Mouse (Mus musculus): ENCODE measurements around the gene Kcnmb3. TPM values are rescaled to one million over a fixed set of nuclear protein-coding genes. Genes with fewer than 3 reads are reported as not detected.

Kcnmb3 gene
- polyA plus RNA-seq, 1 experiment from 2014 or later: not detected

GRCm38 (mm10) chr3:32509496-32510374 lies 17.7 kb upstream of the Kcnmb3 start, which contains the start of gene Zfp639:
TSS of gene Zfp639 (plus strand) at chr3:32510259.
- H3K4me3 ChIP-seq: peak within 1 kb of the TSS; percentile 94
- peaks cover 48% of the 10 kb centered on the region for H3K4me1 ChIP-seq
- no peak for DNase-seq (ENCODE audit: low spot score)
- WGBS: 7% methylated on average over 24 of the region's 24 CpGs
- peaks cover 11% of the 10 kb centered on the region for H3K36me3 ChIP-seq
- H3K27me3 ChIP-seq (ENCODE audit: low read depth, poor library complexity, severe bottlenecking): no peaks in the 10 kb centered on the region
- H3K9me3 ChIP-seq (replicated peaks): no peaks in the 10 kb centered on the region
- peak within 1 kb of the TSS; percentile 97 for H3K27ac ChIP-seq (replicated peaks)

- Histone ChIP-seq H3K4me1 (peaks cover 48% of the 10 kb centered on the region), H3K4me3 (peak overlapping the region; percentile 42), H3K36me3 (0 out of 2 replicates have a peak, but pooled peaks cover 6% of the 10 kb centered on the region), H3K9me3 (replicated peaks) (no peaks in the 10 kb centered on the region), H3K27ac (replicated peaks) (0 out of 2 replicates have a peak overlapping the region, but pooled peaks have one; percentile 17), H3K27me3 (ENCODE audit: low read depth, poor library complexity, severe bottlenecking) (no peaks in the 10 kb centered on the region)
- 2% methylated on average over 17 of the region's 17 CpGs for WGBS
- DNase-seq (ENCODE audit: low spot score): peak; percentile 78
These were observed 16.8 kb upstream of the Kcnmb3 start for GRCm38 (mm10) chr3:32508666-32509324.

- WGBS: 65% methylated on average over 11 of the region's 11 CpGs
These were observed 14.6 kb upstream of the Kcnmb3 start for GRCm38 (mm10) chr3:32506366-32507225.

GRCm38 (mm10) chr3:32505841-32506240 lies 13.8 kb upstream of the Kcnmb3 start:
- DNase-seq (ENCODE audit: low spot score): no peak
- no peak overlapping the region for H3K4me3 ChIP-seq
- H3K27me3 ChIP-seq (ENCODE audit: low read depth, poor library complexity, severe bottlenecking): no peaks in the 10 kb centered on the region
- H3K4me1 ChIP-seq: peaks cover 29% of the 10 kb centered on the region
- WGBS: 70% methylated on average over 3 of the region's 3 CpGs
- no peak overlapping the region for H3K27ac ChIP-seq (replicated peaks)
- no peaks in the 10 kb centered on the region for H3K9me3 ChIP-seq (replicated peaks)
- no peaks in the 10 kb centered on the region for H3K36me3 ChIP-seq

More at GRCm38 (mm10) chr3:32506366-32507225, 14.6 kb upstream of the Kcnmb3 start:
- Histone ChIP-seq H3K4me1 (peaks cover 35% of the 10 kb centered on the region), H3K4me3 (no peak overlapping the region), H3K27ac (replicated peaks) (0 out of 2 replicates have a peak overlapping the region, but pooled peaks have one; percentile 17), H3K27me3 (ENCODE audit: low read depth, poor library complexity, severe bottlenecking) (no peaks in the 10 kb centered on the region), H3K36me3 (no peaks in the 10 kb centered on the region), H3K9me3 (replicated peaks) (no peaks in the 10 kb centered on the region)
- DNase-seq (ENCODE audit: low spot score): no peak

- no peaks in the 10 kb centered on the region for H3K9me3 ChIP-seq (replicated peaks)
- no peak overlapping the region for H3K27ac ChIP-seq (replicated peaks)
- peaks cover 16% of the 10 kb centered on the region for H3K4me1 ChIP-seq
- H3K4me3 ChIP-seq: no peak overlapping the region
- no peaks in the 10 kb centered on the region for H3K27me3 ChIP-seq (ENCODE audit: low read depth, poor library complexity, severe bottlenecking)
- H3K36me3 ChIP-seq: no peaks in the 10 kb centered on the region
- DNase-seq (ENCODE audit: low spot score): no peak
- 84% methylated on average over 2 of the region's 2 CpGs for WGBS
These were observed 8.3 kb upstream of the Kcnmb3 start for GRCm38 (mm10) chr3:32500346-32500745.

- no peaks in the 10 kb centered on the region for H3K36me3 ChIP-seq
- no peak for DNase-seq (ENCODE audit: low spot score)
- peak overlapping the region; percentile 76 for H3K27ac ChIP-seq (replicated peaks)
- H3K4me1 ChIP-seq: peaks cover 25% of the 10 kb centered on the region
- no peaks in the 10 kb centered on the region for H3K27me3 ChIP-seq (ENCODE audit: low read depth, poor library complexity, severe bottlenecking)
- H3K4me3 ChIP-seq: no peak overlapping the region
- no peaks in the 10 kb centered on the region for H3K9me3 ChIP-seq (replicated peaks)
- WGBS: 82% methylated on average over 1 of the region's 1 CpGs
These were observed 4.7 kb upstream of the Kcnmb3 start for GRCm38 (mm10) chr3:32496711-32497070.

- DNase-seq (ENCODE audit: low spot score): peak; percentile 38
- Histone ChIP-seq H3K9me3 (replicated peaks) (no peaks in the 10 kb centered on the region), H3K27ac (replicated peaks) (peak overlapping the region; percentile 76), H3K36me3 (no peaks in the 10 kb centered on the region), H3K27me3 (ENCODE audit: low read depth, poor library complexity, severe bottlenecking) (no peaks in the 10 kb centered on the region), H3K4me1 (peaks cover 25% of the 10 kb centered on the region), H3K4me3 (no peak overlapping the region)
- WGBS: 44% methylated on average over 8 of the region's 8 CpGs
These were observed 4.1 kb upstream of the Kcnmb3 start for GRCm38 (mm10) chr3:32495856-32496710.

- H3K4me1 ChIP-seq: peaks cover 25% of the 10 kb centered on the region
- H3K27me3 ChIP-seq (ENCODE audit: low read depth, poor library complexity, severe bottlenecking): no peaks in the 10 kb centered on the region
- 54% methylated on average over 8 of the region's 8 CpGs for WGBS
- H3K4me3 ChIP-seq: no peak overlapping the region
- H3K27ac ChIP-seq (replicated peaks): peak overlapping the region; percentile 76
- no peaks in the 10 kb centered on the region for H3K9me3 ChIP-seq (replicated peaks)
- no peak for DNase-seq (ENCODE audit: low spot score)
- no peaks in the 10 kb centered on the region for H3K36me3 ChIP-seq
These were observed 3.2 kb upstream of the Kcnmb3 start for GRCm38 (mm10) chr3:32495088-32495770.

- peaks cover 25% of the 10 kb centered on the region for H3K4me1 ChIP-seq
- 84% methylated on average over 8 of the region's 8 CpGs for WGBS
- H3K27me3 ChIP-seq (ENCODE audit: low read depth, poor library complexity, severe bottlenecking): no peaks in the 10 kb centered on the region
- H3K27ac ChIP-seq (replicated peaks): no peak overlapping the region
- no peak for DNase-seq (ENCODE audit: low spot score)
- H3K9me3 ChIP-seq (replicated peaks): no peaks in the 10 kb centered on the region
- H3K4me3 ChIP-seq: no peak overlapping the region
- H3K36me3 ChIP-seq: no peaks in the 10 kb centered on the region
These were observed 2.5 kb upstream of the Kcnmb3 start for GRCm38 (mm10) chr3:32494387-32495087.

GRCm38 (mm10) chr3:32490928-32491315 lies 1.1 kb downstream of the Kcnmb3 start:
- peaks cover 15% of the 10 kb centered on the region for H3K4me1 ChIP-seq
- DNase-seq (ENCODE audit: low spot score): no peak
- H3K27me3 ChIP-seq (ENCODE audit: low read depth, poor library complexity, severe bottlenecking): no peaks in the 10 kb centered on the region
- H3K36me3 ChIP-seq: no peaks in the 10 kb centered on the region
- no peaks in the 10 kb centered on the region for H3K9me3 ChIP-seq (replicated peaks)
- H3K27ac ChIP-seq (replicated peaks): no peak overlapping the region
- no peak overlapping the region for H3K4me3 ChIP-seq
